Mouse (Mus musculus) ES-Bruce4 (cell line): ENCODE measurements around the gene Camk2d.

Source experiments
- CTCF ChIP-seq: IDR thresholded peaks from one replicate; pipeline ENCODE4 v1.8.1; 2011; ENCODE audit warnings: low read depth, low read length
- EP300 ChIP-seq: IDR thresholded peaks from 2 replicates; pipeline ENCODE4 v1.6.1; 2011; ENCODE audit warnings: low read depth, low read length; ENCODE audit not compliant: insufficient read depth

DNA sequence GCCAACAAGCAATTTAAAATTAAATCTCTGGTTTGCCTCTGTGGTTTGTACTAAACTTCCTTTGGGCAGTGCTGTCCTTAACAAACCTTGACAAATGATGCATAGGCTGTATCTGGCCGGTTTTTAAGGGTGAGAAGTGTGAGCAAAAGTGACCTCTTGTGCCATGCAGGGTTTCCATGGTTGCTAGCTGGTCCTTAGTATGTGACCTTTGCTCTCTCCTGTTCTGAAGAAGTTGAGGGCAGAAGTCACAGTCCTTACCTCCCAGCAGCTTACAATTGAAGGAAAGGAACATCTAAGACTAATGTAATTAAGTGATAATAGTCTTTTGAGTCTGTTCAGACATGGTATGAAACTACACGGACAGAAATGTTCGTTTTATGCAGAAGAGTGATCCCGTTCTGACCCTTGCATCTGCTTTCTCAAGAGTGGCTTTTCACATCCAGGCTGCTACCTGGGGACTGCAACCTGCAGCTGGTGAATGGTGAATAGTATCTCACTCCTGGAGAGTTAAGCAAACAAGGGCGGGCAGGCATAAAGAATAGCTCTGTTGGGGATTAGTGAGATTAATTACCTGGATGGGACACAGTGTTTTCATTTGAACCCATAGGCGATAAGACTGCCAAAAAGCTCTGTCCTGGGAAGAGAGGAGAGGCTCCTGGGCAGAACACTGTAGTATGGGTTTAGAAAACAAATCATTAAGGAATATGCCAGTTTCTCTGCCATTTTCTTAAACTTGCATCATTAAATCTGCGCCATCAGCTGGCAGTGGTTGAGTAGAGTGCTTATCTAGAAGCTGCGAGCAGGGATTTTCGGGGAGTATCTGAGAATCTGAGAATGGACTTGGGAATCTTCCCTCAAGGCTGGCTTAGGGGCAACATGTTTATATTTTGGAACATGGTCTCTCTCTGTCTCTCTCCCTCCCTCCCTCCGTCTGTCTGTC, 47.2 kb downstream of the Camk2d start:
- TF ChIP-seq CTCF = no peak
- TF ChIP-seq EP300 = no peak
